Mouse (Mus musculus): ENCODE results near the gene Vav3. TPM values are rescaled to one million over a fixed set of nuclear protein-coding genes. Genes with fewer than 3 reads are reported as not detected.

Vav3 gene
- polyA plus RNA-seq (2017; shearing (Covaris generic)) = 10 to 100 TPM; 18.8 to 29.1 TPM

GRCm38 (mm10) chr3:109340274-109341070 is at the start of gene Vav3:
Vav3 (plus strand) TSS chr3:109340653.

Other genes starting within 250 kb of the Vav3 start
- gene Slc25a24, start 217.5 kb upstream of the Vav3 start, polyA plus RNA-seq (2017; shearing (Covaris generic)) = 10 to 100 TPM; 17.2 to 22.7 TPM